Mouse (Mus musculus) testis, adult 2 months (tissue): ENCODE data around the gene Casq2.

ENCODE experiments used
- CTCF ChIP-seq: fragments of 200-500 bp; IDR thresholded peaks from 2 replicates; pipeline ENCODE4 v1.5.1; 2012; ENCODE audit warnings: low read depth, mild to moderate bottlenecking, inconsistent platforms, low read length, moderate library complexity; ENCODE audit not compliant: control insufficient read depth, insufficient read depth, insufficient replicate concordance
- POLR2A ChIP-seq: fragments of 200-500 bp; IDR thresholded peaks from 2 replicates; pipeline ENCODE4 v1.6.1; 2012; ENCODE audit warnings: low read depth, mild to moderate bottlenecking, inconsistent platforms, low read length, moderate library complexity; ENCODE audit not compliant: control insufficient read depth

GRCm38 (mm10) chr3:102096976-102097375 is 10.8 kb downstream of the Casq2 start:
- TF ChIP-seq CTCF (no peak), POLR2A (no peak)
